Comparison of ENCODE assay signal across 15 mouse cellular contexts in the genomic region with DNA sequence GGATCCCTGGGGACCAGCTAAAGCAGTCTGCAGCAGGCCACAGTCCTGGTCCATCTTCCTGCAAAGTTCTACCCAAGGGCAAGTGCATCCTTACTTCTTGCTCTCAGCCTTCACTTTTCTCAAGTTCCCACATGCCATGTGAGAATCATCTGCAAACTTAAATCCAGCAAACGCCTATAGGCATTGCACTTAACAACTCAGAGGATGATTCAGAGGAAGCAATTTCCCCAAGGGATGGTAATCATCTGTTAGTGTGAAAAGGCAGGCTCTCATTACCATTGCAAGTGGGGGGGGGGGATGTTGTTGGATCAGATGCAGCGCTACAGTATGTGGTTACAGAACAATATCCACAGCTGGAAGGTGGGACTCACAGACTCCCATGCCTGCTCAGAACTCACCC.
"Had no signal": no experiment of that assay in that cellular context is flagged by ENCODE, and none has a peak within 500 bp of the region (broad histone marks: within the 10 kb centered on the region; RNA-seq: fewer than 3 reads in every experiment).

No protein-coding gene starts in this region.

- DNase-seq: kidney, postnatal 25 days; layer of hippocampus, adult 9-11 months; layer of hippocampus, postnatal 36 days; lung, embryonic 14.5 days; lung, postnatal 10 days; lung, postnatal 4 days; midbrain, embryonic 14.5 days; retina, postnatal 1 day; right cerebral cortex, postnatal 14 days; thymus, postnatal 4 days had no signal

- H3K4me3 ChIP-seq: limb, embryonic 15.5 days; liver, embryonic 12.5 days; midbrain, embryonic 10.5 days; neural tube, embryonic 12.5 days; stomach, embryonic 15.5 days had no signal

- H3K27ac ChIP-seq: limb, embryonic 15.5 days; liver, embryonic 12.5 days; midbrain, embryonic 10.5 days; neural tube, embryonic 12.5 days; stomach, embryonic 15.5 days had no signal

- H3K27me3 ChIP-seq: limb, embryonic 15.5 days; liver, embryonic 12.5 days; neural tube, embryonic 12.5 days; stomach, embryonic 15.5 days had no signal

- ATAC-seq: liver, embryonic 12.5 days had no signal

- H3K4me1 ChIP-seq: midbrain, embryonic 10.5 days; neural tube, embryonic 12.5 days; stomach, embryonic 15.5 days had no signal

- H3K9ac ChIP-seq: limb, embryonic 15.5 days; liver, embryonic 12.5 days; lung, embryonic 14.5 days; neural tube, embryonic 12.5 days; stomach, embryonic 15.5 days had no signal

- H3K36me3 ChIP-seq: limb, embryonic 15.5 days; liver, embryonic 12.5 days; midbrain, embryonic 10.5 days; neural tube, embryonic 12.5 days; stomach, embryonic 15.5 days had no signal

- H3K4me2 ChIP-seq: limb, embryonic 15.5 days; liver, embryonic 12.5 days; lung, embryonic 14.5 days; neural tube, embryonic 12.5 days; stomach, embryonic 15.5 days had no signal

- H3K9me3 ChIP-seq: limb, embryonic 15.5 days; liver, embryonic 12.5 days; midbrain, embryonic 10.5 days; neural tube, embryonic 12.5 days; stomach, embryonic 15.5 days had no signal
